Mouse (Mus musculus): ENCODE data around the gene Adamts2.

The Adamts2 gene

DNA sequence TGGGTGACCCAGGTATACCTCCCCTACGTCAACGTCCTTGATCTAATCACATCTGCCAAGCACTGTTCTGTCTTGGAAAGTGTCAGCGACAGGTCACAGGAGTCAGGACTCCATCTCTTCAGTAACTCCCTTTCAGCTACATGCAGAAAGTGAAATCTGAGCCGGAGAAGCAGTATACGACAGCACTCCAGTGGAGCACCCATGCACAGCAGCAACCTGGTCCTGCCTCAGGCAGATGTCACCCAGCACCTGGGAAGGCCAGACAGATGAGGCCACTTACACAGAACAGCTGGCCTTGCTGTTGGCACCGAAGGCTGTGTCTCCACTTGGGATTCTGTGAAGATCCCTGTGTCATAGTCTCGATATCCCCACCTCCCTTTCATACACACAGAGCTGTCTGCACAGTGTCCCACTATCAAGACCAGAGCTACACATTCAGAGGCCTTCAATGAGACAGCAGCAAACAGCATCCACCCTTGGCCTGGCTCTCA lies 70.0 kb downstream of the Adamts2 start:
- no peak for DNase-seq (ENCODE audit: low read depth)

DNA sequence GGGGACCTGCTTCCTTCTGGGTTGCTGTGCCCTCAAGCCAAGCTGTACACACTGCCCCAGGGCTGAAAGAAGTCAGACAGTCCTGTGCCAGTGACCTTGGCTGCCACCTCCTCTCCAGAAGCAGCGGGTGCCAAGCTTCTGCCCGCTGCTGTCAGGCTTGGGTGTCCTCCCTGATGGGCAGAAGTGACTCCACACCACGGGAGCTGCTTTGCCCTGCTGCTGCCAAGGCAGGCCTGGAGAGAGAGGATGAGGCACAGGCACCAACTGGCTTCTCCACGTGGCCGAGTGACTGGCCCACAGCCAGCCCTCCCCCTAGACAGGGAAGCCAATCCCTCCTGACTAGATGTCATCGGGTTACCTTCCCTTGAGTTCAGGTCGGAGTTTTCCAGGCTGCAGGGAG lies 71.0 kb downstream of the Adamts2 start:
- peak; percentile 61 for DNase-seq (ENCODE audit: low read depth)

DNA sequence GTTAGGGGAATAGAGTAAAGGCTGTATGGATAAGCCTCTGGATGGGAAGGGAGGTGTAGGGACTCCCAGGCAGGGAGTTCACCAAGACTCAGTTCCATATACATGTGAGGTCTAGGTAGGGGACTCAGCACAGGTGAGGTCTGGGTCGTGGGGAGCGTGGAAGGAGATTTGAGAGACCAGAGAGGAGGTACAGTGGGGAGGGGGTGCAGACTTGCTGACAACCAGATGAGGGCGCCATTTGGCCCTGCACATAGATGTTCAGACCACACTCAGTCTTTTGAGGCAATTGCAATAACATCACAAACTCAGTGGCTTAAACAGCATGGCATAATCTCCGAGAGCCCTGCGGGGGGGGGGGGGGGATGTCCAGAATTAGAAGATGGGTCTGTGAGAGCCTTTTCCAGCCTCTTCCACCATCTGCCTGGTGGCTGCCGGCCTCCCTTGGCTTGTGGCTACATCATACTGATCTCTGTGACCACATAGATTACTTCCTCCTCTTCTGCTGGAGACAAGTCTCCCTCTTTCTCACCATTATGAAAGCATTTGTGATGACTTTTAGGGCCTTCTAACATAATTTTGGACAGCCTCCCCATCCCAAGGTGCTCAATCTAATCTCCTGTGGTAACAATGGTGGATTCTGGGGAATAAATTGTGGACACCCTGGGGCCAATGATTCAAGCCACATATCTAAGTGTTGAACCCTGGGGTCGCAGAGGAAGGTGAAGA lies 71.8 kb downstream of the Adamts2 start:
- peak; percentile 45 for DNase-seq (ENCODE audit: low read depth)

- DNase-seq (ENCODE audit: low read depth): peak; percentile 90
Observed at GRCm38 (mm10) chr11:50674390-50674789, 72.5 kb downstream of the Adamts2 start.

DNA sequence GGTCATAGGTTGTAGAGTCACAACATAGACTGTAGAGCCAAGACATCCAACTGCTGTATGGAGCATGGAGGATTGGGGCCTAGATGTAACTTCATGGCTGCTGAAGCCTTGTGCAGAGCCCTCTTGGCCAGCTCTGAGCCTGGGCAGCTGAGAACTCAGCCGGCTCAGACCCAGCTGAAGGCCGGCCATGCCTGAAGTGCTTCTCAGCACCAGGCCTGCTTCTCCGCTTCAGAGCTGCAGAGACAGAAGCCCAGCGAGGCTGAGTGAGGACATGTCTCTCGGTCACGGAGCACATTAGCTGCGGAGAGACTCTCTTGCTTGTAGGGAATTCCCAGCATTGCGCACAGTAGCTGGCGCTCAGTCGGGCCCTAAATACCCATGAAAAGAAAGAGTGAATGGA lies 76.8 kb downstream of the Adamts2 start:
- DNase-seq (ENCODE audit: low read depth): no peak

DNA sequence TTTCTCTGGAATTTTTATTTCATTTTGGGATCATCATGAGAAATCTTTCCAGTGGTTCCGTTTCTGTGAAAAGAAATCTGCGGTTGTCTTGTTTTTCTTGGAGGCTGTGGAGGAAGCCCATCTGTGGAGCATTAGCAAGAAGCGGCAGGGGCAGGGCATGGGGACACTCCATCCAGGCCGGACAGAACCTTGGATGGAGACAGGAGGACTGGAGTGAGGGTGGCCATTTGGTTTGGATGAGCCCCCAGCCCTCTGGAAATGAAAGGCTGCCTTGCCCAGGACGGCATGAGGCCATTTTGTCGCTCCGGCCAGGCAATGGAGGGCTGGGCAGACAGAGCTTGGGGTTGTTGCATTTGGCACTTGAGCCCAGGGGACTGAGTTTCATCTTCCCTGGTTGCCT lies 80.1 kb downstream of the Adamts2 start:
- no peak for DNase-seq (ENCODE audit: low read depth)

DNA sequence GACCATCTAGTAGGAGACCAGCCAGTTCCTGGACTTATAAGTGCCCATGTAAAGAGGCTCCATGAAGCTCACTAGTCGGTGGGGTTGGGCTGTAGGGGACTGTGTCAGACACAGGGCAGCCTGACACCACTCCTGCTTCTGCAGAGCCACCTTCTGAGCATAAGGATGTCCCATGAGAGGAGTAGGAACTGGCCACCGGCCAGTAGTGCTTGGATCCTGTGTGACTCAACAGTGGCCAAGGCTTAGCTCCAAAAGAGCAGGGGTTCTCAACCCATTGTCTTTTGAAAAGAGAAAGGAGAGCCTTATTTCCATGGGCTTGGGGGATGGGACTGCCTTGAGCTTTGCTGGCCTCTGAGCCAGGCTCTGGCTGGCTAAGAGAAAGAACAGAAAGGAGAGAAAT lies 81.9 kb downstream of the Adamts2 start:
- DNase-seq (ENCODE audit: low read depth): peak; percentile 66

GRCm38 (mm10) chr11:50688584-50688983 lies 86.7 kb downstream of the Adamts2 start:
- no peak for DNase-seq (ENCODE audit: low read depth)

DNA sequence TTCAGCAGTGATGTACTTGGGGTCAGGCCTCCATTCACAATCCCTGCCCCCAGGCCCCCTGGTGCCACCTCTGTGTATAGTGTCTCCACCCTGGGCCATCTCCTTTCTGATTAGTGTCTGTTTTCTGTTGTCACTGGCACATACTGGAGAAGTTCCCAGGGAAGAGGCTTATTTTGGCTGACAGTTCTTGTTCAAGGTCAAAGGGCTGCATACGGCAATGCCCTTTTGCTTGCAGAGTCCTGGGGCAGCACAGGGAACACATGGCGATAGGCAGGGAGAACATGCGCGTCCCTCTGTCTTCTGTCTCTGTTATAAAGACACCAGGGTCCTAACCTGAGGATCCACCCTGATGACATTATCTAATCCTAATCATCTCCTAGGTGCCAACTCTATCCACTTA lies 87.8 kb downstream of the Adamts2 start:
- no peak for DNase-seq (ENCODE audit: low read depth)

DNA sequence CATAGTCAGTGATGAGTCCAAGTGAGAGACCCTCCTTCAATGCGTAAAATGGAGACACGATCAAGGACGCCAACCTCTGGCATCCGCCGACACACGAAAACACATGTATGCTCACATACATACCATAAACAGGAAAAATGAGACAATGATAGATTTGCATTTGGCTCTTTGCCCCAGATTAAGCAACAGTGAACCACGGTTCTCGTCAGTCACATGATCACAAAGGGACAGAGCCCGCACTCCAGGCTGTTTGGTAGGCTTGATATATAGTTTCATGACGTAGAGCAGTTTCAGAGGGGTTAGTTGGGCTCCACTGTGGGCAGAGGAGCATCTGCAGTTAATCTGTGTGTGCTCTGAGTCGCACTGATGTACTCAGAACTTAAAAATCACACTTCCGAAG lies 98.1 kb downstream of the Adamts2 start:
- DNase-seq (ENCODE audit: low read depth): peak; percentile 78

GRCm38 (mm10) chr11:50700496-50700895 lies 98.6 kb downstream of the Adamts2 start:
- DNase-seq (ENCODE audit: low read depth): peak; percentile 83

DNA sequence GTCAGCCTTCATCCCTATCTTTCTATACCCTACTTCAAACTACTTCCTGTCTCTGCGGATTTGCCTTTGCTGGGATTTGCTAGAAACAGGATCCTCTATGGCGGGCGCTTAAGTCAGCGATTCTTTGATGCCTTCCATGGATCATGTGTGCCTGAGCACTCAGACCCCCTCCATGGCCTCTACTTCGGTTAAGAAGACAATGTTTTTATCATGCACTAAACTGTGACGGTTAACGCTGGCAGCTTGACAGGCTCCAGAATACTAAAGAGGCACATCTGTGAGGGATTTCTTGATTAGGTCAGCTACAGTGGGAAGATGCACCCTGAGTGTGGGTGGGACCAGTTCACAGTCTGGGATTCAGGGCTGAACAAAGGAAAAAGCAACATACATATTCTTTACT lies 101.5 kb downstream of the Adamts2 start:
- DNase-seq (ENCODE audit: low read depth): no peak

DNA sequence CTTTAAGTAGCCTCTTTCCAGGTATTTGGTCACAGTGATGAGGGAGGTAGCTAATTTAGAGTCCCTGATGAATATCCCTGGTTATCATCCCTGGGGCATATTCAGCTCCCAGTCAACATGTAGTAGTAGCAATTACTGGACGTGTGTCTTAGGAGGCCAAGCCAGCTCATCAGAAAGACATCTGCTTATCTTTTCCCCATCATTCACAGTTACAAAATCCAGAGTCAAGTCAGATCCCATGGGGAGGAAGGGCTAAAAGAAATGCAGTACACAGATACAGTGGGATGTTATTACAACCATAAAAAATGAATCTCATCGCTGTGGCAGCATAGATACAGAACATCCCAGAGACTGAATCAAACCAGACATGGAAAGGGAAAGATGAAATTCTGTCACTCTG lies 102.6 kb downstream of the Adamts2 start:
- DNase-seq (ENCODE audit: low read depth): peak; percentile 63

DNA sequence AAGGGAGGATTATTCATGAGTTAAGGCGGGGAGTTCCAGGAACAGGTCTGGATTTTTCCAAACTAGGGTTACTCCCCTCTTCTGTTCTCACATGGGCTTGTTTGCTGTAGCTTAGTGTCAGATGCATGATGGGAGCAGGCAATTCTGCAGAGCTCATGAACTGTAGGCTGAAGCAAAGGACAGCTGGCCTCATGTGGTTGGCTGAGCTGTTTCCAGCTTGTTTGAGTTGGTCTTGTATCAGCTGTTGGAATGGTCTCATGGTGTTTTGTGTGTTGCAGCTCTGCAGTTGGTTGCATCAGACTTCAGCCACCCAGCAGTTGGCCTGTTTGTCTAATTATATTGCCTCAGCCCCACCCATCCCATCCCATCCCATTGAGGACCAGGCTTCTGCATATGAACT lies 105.4 kb downstream of the Adamts2 start:
- peak; percentile 62 for DNase-seq (ENCODE audit: low read depth)

GRCm38 (mm10) chr11:50713610-50714202 lies 111.8 kb downstream of the Adamts2 start:
- DNase-seq (ENCODE audit: low read depth): no peak

DNA sequence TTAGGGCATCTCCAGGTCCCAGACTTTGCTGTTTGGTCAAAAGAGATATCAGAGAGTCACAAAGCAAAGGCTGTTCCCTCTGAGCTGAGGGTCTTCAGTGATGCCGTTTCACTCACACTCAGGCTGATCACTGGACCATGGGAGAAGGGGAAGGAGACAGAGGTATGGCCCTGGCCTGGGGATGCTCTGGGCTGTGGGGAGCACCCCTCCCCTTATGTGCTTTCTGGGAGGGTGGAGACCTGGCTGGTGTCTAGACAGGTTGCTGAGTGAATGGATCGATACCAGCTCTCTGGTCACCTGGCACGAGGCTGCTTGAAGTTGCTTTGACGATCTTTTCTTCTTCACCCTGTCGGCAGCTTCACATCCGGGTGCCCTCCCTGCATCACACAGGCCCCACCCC lies 113.2 kb downstream of the Adamts2 start:
- no peak for DNase-seq (ENCODE audit: low read depth)

- no peak for DNase-seq (ENCODE audit: low read depth)
Observed at GRCm38 (mm10) chr11:50717381-50717897, 115.6 kb downstream of the Adamts2 start.

GRCm38 (mm10) chr11:50718862-50719261 lies 117.0 kb downstream of the Adamts2 start:
- no peak for DNase-seq (ENCODE audit: low read depth)

GRCm38 (mm10) chr11:50720421-50720820 lies 118.5 kb downstream of the Adamts2 start:
- DNase-seq (ENCODE audit: low read depth): peak; percentile 55

DNA sequence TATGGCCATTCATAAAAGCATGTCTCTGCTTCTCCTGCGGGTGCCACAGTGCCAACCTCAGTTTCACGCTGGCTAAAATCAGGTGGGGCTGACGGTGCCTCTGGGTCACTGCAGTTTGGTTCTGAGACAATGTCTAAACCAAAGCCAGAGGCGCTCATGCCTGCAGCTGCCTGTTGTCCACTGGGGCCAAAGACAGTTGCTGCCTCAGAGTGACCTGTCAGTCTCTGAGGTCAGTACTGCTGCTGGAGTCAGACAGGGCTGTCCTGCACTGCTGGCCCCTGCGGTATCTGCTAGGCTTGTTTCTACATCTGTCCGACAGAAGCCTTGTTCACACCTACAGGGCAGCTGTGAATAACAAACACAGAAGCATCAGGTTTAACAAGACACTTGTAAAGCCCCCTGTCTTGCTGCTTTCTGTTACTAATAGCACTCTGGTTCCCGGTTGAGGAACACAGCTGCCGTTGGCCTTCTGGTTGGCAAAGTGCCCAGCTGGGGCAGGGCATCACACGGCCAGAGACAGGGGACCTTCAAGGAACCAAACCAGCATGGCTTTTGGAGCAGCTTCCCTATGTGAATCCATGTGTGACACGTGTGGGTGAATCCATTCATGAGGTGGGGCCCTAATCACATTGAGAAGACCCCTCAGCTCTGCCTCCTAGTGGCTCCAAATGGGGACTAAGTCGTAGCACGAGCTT lies 119.1 kb downstream of the Adamts2 start:
- peak; percentile 31 for DNase-seq (ENCODE audit: low read depth)

DNA sequence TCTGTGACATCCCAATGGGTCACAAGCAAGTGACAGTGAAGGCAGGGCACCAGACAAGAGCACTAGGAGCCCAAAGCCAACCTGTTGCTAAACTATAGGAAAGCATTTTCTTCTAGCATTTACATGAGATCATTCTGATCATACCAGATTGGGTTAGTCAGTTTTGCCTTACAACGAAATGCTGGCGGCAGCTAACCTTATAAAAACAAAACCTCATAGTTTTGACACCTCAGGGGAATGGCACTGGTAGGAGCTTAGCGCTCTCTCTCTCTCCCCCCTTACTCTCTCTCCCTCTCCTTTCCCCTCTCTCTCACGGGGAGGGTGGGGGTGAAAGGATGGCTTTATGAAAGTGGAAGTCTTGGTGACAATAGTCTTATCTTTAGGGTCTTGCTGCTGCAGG lies 123.7 kb downstream of the Adamts2 start:
- peak; percentile 54 for DNase-seq (ENCODE audit: low read depth)

DNA sequence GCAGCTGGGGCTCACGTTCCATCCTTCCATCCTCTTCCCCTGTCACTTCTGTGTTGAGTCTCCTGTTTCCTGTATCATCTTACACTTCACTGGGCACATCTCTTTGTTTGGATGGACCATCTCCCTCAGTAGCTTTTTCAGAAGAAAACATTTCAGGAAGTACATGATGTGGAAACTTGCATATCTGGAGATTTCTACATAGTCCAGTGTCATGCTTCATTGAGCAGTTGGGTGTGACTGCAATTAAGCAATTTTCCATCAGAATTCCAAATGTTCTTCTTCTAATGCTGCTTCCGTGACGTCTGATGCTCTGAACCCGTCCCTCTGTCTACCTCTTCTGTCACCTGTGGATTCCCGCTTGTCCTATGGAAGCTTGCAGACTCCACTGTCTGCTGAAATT lies 124.2 kb downstream of the Adamts2 start:
- DNase-seq (ENCODE audit: low read depth): no peak

GRCm38 (mm10) chr11:50733146-50733545 lies 131.3 kb downstream of the Adamts2 start:
- no peak for DNase-seq (ENCODE audit: low read depth)

Data from NIH3T3 (cell line).